Mouse (Mus musculus) c-Kit-positive CD71-positive TER-119-negative erythroid progenitor cells, embryonic 14.5 days (primary cell): ENCODE measurements around the gene Pappa2.

ENCODE experiments used
- DNase-seq: peaks from one replicate; pipeline ENCODE4 v3.0.0-alpha.2; 2013; ENCODE audit warnings: low read depth

Gene Pappa2

DNA sequence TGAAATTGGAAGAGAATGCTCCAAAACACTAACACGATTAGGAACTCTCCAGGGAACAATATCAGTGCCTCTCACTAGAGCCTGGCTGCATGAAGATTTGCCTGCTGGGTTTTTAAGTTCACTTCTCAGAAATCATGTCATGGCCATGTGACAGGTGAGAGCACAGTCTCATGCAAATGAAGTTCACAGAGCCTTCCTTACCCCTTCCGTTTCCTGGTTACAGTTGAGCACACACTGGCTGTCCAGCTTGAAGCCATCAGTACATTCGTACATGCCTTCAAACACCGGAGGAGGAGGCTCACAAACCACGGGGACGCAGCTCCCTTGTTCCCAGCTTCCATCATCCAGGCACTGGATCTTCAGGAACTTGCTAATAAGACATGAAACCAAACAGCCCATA, 215.6 kb downstream of the Pappa2 start:
- DNase-seq: no peak

GRCm38 (mm10) chr1:158764211-158764610, 216.1 kb downstream of the Pappa2 start:
- no peak for DNase-seq

- DNase-seq: no peak
These were observed 231.8 kb downstream of the Pappa2 start for GRCm38 (mm10) chr1:158748356-158749096.

- no peak for DNase-seq
These were observed 238.8 kb downstream of the Pappa2 start for GRCm38 (mm10) chr1:158741449-158741848.

DNA sequence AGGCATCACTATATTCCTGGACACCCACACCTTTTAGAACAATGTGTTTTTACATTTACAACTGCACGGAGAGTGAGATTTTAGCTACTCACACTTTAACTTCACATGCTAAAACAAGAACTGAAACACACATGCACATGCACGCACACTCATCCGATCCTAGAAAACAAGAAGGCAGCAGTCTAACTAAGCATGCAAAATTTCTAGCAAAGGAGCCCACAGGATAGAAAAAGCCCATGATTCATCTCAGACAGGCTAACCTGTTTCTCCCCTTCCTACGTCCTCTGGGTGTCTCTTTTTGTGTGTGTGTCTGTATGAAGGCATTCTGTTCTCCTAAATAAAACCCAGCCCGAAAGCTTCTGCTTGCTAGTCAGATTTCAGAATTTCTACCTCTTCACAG, 239.3 kb downstream of the Pappa2 start:
- DNase-seq: no peak

DNA sequence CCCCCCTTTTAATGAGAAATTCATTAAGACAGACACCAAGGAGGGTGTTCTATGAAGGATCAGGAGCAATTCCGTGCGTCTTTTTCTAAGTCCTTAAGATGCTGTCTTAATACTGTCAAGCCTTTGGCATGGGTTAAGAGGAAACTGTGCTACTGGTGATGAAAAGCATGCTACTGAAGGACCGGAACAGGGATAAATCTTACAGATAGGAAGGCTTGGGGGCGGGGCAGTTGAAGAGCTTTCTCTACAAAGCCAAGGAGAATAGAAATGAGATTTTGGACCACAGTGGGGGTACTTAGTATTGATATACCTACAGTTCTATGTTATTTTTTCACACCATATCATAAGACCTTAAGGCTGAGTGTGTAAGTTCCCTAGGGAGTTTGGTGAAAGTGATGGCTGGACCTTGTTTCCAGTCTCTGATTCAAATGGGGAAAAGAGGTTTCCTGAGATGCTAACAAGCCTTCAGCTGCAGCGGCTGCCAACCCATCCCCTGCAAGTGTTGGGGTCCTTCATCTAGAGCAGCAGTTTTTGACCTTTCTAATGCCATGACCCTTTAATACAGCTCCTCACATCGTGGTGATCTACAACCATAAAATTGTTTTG, 240.0 kb downstream of the Pappa2 start:
- no peak for DNase-seq

GRCm38 (mm10) chr1:158739132-158739919, 241.0 kb downstream of the Pappa2 start:
- no peak for DNase-seq

DNA sequence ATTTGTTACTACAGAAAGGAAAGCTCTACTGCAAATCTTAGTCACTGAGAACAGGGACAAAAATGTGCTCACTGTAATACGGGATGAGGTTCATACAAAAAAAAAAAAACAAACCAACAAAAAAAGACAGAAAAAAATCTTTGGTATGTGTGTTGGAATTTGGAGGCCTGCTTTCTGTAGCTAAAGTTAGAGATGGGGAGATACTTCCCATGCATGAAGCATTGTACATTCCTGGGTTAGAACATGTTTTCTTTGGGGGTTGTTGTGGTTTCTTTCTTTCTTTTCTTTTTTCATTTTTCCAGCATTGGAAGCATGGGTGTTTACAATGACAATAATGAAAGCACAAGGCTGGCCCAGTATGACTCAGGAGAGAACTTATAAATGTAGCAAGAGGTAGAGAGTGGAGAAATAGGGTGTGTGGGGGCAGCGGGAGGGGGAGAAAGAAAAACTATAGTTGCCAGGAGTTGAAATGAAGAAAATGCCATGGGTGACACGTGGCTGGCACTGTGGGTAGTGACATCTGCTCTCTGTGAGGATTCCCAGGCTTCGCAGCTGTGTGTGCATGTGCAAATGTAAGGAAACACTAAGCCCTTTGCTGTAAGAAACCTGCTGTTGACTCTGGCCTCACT, 247.3 kb downstream of the Pappa2 start:
- no peak for DNase-seq

- no peak for DNase-seq
These were observed 266.8 kb downstream of the Pappa2 start for GRCm38 (mm10) chr1:158713301-158714095.

DNA sequence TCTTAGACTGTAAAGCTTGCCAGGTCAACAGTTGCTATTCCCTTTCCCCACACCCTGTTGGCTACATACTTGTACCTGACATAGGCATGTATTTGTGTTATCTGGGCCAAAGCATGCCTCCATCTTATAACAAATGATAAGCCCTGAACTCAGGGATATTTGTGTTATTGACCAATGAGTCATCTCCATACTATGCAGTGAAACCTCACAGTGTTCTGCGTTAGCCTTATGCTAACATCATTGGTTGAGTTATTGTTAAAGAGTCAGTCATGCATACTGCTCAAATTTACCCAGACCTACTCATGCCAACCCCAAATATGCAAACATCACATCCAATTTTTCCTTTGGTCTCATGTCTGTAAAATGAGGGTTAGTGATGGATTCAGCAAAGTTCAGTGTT, 279.0 kb downstream of the Pappa2 start:
- DNase-seq: no peak

DNA sequence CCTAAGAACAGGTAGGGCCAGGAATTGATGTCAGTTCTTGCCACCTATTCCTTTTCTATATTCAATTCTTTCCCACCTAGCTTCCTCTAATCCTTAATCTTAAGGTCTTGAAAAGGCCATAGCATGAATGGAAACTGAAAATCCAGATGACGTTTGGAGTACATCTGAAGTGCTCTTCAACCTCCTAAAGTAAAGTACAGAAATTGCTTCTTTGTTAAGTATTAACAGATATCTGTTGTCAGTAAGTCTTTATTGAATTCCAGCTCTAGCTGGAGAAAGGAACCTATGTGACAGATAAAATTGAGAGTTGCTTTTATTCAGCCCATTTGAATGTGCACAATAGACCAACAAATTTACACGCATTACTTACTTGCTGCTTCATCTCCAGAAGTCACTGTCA, 280.1 kb downstream of the Pappa2 start:
- DNase-seq: no peak

DNA sequence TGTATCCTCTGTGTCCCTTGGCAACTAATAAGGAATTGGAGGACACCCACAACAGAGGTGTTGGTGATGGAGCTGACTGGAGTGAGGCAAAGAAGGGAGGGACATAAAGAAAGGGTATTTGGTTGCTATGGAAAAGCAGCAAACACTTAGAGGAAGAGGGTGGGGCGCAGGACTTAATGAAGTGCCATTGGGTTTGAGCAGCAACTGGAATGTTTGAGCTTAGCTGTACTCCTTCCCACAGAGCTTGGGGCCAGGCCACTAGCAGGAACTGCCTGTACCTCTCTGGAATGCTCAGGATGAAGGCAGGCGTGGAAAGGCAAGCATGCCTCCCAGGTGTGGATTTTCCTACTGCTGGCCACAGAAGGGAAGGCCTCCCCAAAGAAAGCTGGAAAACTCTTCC, 281.0 kb downstream of the Pappa2 start:
- no peak for DNase-seq

GRCm38 (mm10) chr1:158697859-158698569, 282.3 kb downstream of the Pappa2 start:
- no peak for DNase-seq

GRCm38 (mm10) chr1:158697423-158697822, 282.9 kb downstream of the Pappa2 start:
- DNase-seq: no peak

GRCm38 (mm10) chr1:158687726-158688125, 292.6 kb downstream of the Pappa2 start:
- DNase-seq: no peak

DNA sequence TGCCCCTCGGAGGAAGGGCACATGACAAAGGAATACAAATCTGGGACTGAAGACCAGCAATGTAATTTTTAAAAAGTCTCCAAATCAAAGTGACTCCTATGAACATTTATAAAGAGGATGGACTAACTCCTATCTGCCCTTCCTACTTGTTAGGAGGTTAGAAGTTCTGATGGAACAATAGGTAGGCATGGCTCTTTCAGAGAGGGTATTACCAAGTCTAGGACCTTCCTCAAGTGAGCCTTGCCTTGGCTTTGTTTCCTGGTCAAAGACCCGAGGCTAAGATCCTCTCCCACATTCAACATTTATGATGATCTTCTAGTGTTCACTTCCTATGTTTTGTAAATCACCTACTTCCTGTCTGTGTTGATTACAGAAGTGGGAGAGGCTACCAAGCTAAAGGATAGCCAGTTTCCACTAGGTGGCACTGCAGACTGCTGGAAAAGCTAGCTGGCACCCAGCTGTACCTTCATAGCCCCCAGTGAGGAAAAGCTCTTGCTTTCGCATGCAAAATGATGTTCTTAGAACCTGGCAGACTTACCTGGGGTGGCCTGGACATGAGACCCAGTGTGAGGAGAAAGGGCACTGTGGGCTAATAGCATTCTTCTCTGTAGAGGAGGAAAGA, 310.2 kb downstream of the Pappa2 start:
- DNase-seq: no peak

DNA sequence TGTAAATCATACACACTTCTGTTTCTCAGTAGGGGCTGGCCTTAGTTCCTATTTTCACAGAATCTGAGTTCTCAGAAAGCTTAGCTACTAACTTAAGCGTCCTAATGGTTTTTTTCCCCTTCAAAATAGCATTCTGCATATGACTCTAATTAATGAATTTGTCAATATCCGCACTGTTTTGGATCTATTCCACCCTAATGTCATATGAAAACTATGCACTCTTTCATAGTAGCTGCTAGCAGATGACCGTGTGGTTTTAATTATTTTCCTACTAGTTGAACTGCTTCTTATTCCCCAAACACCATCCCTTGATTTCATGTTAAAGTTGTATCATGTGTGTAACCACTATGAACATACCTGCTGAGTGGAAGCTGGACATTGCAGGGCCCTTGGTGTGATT, 314.3 kb downstream of the Pappa2 start:
- no peak for DNase-seq
